Mouse (Mus musculus) embryo, embryonic 10.5 days (tissue): ENCODE results near the gene Gm15557.

Experiments used
- DNase-seq: peaks from one replicate; pipeline ENCODE4 v3.0.0-alpha.2; 2015; ENCODE audit warnings: low spot score

Gm15557 gene

DNA sequence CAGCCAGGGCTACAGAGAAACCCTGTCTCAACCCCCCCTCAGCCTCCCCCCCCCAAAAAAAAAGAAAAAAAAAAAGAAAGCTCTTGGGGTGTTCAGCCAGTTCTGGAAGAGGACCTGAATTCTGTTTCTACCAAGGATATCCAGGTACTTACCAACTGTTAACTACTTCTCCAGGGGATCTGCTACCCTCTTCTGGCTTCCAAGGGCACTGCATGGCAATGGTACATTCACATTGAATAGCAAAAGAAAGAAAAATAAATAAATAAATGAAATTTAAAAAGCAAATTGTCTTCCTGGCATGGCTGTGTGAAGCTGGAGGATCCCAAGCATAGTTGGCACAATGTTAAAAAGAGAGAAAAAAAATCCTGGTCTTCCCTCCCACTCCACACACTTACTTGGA is 11.5 kb downstream of the Gm15557 start:
- peak; percentile 76 for DNase-seq

GRCm38 (mm10) chr2:155956134-155957059 is 15.9 kb downstream of the Gm15557 start, which contains the start of gene Cep250:
Gene Cep250, plus strand, starts transcription at chr2:155956458.
- DNase-seq: peak; percentile 96

GRCm38 (mm10) chr2:155959981-155960380 is 19.5 kb downstream of the Gm15557 start:
- DNase-seq: no peak

GRCm38 (mm10) chr2:155961862-155962261 is 21.3 kb downstream of the Gm15557 start:
- DNase-seq: no peak

DNA sequence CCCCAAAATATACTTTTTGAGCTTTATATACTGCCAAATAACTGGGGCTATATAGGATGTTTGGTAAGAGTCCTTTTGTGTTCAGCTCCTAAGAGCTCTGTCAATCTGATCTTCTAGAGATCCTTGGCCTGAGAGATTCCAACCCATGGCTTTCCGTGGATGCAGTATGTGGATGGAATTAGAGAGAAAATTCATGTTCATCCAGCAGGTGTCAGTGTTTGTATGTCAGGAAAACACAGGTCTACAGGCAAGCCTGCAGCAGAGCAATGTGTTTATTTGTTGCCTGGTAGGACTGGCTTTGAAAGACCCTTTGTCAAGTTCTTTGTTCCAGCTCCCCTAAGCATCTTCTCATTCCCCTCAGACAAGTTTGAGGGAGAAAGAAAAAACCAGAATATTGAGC is 22.5 kb downstream of the Gm15557 start:
- DNase-seq: peak; percentile 53

DNA sequence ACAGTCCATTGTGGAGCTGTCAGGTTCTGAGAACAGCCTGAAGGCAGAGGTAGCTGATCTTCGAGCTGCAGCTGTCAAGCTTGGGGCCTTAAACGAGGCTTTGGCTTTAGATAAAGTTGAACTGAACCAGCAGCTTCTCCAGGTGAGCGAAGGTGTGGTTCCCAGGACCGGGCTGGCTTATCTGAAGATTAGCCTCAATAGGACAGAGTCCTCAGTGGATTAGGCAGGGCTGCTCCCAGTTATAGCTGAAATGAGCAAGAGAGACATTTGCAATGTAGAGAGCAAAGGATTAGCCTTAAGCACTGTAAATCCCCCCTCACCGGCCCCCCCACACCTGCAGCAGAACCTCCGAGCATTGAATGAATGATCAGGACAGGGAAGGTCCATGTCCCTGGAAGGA is 32.8 kb downstream of the Gm15557 start:
- no peak for DNase-seq

DNA sequence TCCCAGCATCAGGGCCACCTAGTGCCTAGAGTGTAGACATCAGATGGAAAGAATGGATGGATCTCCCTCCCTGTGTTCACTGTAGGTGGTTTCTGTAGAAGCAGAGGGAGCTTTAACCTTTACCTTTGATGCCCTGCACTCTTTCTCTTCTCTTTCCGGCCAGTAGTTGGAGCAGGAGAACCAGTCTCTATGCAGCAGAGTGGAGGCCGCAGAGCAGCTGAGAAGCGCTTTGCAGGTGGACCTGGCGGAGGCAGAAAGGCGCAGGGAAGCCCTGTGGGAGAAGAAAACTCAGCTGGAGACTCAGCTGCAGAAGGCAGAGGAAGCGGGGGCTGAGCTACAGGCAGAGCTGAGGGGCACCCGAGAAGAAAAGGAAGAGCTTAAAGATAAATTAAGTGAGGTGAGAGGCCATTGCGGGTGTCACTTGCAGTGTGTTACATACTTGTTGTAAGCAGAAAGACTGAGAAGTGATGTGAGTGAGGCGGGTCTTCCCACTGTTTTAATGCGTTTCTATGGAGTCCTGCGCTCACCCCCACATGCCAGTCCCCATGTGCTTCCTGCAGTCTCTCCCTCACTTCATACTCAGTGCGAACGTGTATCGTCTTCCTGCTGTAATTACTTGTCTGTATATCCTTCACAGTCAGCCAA is 33.7 kb downstream of the Gm15557 start:
- DNase-seq: no peak

DNA sequence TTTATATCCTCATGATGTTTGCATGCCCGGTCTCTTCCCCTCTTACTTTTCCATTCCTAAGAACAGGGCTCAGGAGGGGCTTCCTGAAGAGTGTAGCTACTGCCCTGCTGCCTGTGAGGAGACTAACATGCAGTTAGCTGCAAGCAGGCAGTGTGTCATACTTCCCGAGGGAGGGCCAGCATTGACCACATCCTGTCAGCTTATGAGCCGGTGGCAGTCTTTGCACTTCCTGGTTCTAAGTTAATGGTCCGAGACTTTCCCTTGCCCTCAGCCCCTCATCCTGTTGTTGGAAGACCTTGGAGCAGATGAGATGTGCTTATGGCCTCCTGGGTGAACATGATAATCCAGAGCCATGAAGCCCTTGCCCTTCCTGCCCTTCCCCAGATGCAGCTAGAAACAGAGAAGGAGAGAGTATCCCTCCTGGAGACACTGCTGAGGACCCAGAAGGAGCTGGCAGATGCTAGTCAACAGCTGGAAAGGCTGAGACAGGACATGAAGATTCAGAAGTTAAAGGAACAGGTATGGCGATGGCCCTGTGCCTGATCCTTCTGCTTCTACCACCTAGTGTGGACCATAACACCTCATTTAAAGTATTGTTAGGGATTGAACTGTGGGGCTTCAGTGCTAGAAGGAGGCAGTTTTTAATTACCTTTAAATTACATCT is 38.9 kb downstream of the Gm15557 start:
- DNase-seq: no peak

DNA sequence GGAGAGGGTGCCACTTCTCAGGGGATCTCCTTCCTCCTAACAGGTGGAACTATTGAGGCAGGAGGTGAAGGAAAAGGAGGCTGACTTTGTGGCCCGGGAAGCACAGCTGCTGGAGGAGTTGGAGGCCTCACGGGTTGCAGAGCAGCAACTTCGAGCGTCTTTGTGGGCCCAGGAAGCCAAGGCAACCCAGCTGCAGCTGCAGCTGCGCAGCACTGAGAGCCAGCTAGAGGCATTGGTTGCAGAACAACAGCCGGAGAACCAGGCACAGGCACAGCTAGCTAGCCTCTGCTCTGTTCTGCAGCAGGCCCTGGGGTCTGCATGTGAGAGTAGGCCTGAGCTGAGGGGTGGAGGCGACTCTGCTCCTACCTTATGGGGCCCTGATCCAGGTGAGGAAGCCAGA is 45.2 kb downstream of the Gm15557 start:
- no peak for DNase-seq

GRCm38 (mm10) chr2:155987131-155987530 is 46.6 kb downstream of the Gm15557 start:
- no peak for DNase-seq

DNA sequence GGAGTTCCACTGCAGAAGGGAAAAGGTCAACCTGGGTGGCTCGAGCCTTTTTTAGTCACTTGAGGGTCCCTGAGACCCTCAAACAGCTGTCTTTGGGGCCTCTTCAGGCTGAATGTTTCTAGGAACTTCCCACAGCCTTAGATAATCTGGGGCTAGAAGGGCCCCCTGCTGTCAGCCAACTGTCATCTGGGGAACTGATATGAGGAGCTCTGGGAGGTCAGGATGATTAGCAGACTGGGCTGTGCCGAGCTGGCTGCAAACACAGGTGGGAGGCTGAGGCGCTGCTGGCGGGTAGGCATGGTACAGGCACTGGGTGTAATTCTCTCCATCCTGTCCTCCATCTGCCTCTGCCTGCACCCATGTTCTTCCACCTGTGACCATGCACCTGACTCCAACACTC is 48.6 kb downstream of the Gm15557 start:
- no peak for DNase-seq

GRCm38 (mm10) chr2:155991151-155991550 is 50.6 kb downstream of the Gm15557 start:
- DNase-seq: no peak

- DNase-seq: no peak
Observed at GRCm38 (mm10) chr2:155991863-155992321, 51.4 kb downstream of the Gm15557 start.
